Mouse (Mus musculus) embryonic fibroblast, embryonic 13.5 days (primary cell): ENCODE measurements around the gene Nr1h4. TPM values are rescaled to one million over a fixed set of nuclear protein-coding genes. Genes with fewer than 3 reads are reported as not detected.

Source experiments
- H3K27ac ChIP-seq: 2 replicates; pipeline ENCODE4 v1.5.1; 2012; ENCODE audit warnings: low read length, control low read depth, inconsistent platforms; ENCODE audit not compliant: insufficient read depth
- H3K4me1 ChIP-seq: 2 replicates; pipeline ENCODE4 v1.6.1; 2011; ENCODE audit warnings: low read length; ENCODE audit not compliant: control insufficient read depth, insufficient read depth
- H3K4me3 ChIP-seq: 2 replicates; pipeline ENCODE4 v1.5.1; 2011; ENCODE audit warnings: mild to moderate bottlenecking, control low read depth, low read length; ENCODE audit not compliant: insufficient read depth
- CTCF ChIP-seq: IDR thresholded peaks from 2 replicates; pipeline ENCODE4 v1.5.1; 2011; ENCODE audit warnings: mild to moderate bottlenecking, control low read depth, low read length, moderate library complexity, borderline replicate concordance; ENCODE audit not compliant: insufficient read depth
- POLR2A ChIP-seq: IDR thresholded peaks from 2 replicates; pipeline ENCODE4 v1.6.1; 2011; ENCODE audit warnings: low read depth, mild to moderate bottlenecking, control low read depth, low read length, moderate library complexity
- polyA plus RNA-seq: library from polyadenylated mRNA; stranded (reverse); fragments of >200 nt; gene quantifications from 2 replicates; pipeline ENCODE4 v1.2.4, GENCODE M21; 2011; ENCODE audit warnings: low read depth; ENCODE audit not compliant: missing spikeins, insufficient read length

Nr1h4 gene
- polyA plus RNA-seq, 1 experiment, result not detected

DNA sequence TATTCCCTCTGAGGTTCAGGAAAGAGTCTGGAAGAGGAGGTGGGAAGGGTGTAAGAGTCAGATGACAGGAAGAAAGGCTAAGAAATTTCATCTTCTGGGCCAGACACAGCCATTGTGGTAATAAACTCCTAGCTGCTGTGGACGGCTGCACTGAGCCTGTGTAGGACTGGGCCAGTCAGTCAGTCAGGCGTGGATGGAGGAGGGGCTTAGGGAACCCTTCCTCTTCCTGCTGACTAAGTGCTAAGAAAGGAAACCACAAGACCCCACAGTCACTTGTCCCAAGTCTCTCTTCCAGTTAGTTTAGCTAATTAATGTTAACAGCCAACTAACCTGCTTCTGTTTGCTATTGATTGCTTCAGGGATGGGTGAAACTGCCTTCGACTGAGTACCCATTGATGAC lies 117.9 kb downstream of the Nr1h4 start:
- Histone ChIP-seq H3K27ac (no peak overlapping the region), H3K4me3 (no peak overlapping the region), H3K4me1 (no peaks in the 10 kb centered on the region)
- TF ChIP-seq CTCF (no peak), POLR2A (no peak)

DNA sequence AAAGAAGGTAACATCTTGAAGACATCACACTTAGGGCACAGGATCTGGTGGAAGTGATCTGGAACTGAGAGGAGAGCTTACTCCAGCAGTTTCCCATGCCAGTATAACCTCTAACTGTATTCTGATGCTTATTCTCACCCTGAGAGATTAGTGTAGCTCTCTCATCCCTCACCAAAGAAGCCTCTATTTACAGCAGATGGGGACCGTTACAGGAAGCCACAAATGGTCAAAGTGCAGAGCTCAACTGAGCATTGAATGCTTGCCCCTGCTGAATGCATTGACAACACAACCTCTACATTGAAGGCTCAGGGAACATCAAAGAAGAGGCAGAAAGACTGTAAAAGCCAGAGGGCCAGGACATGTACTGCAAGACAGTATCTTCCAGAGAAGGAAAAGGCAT lies 125.8 kb downstream of the Nr1h4 start:
- Histone ChIP-seq H3K27ac (no peak overlapping the region), H3K4me1 (no peaks in the 10 kb centered on the region), H3K4me3 (no peak overlapping the region)
- no peak for TF ChIP-seq CTCF
- no peak for TF ChIP-seq POLR2A

DNA sequence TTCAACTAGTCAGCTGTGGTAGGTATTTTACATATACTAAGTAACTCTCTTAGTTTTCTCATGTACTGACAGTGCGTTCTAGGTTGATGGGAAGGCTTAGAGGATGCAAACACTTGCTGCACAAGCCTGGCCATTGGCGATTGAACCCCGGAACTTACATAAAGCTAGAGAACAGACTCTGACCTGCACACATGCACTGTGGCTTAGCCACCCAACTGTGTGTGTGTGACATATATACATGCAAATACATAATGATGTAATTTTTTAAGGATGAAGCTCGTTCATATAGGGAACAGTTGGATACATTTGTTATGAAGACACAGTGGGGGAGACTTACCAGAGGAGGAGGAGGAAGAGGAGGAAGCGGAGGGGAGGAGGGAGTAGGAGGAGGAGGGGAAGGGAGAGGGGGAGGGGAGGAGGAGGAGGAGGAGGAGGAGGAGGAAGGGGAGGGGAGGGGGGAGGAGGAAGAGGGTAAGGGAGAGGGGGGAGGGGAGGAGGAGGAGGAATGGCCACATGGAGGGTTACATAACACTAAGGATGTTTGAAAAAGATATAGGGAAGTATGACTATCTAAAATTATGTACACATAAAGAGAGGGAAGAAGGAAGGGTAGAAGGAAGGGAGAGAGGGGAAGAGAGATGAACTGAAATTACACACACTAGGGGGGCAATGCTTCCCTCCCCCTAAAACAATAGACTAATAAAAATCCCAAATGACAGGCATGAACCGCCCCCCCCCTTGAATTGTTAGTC lies 126.5 kb downstream of the Nr1h4 start:
- Histone ChIP-seq H3K4me3 (no peak overlapping the region), H3K27ac (no peak overlapping the region), H3K4me1 (no peaks in the 10 kb centered on the region)
- TF ChIP-seq CTCF (no peak), POLR2A (no peak)

DNA sequence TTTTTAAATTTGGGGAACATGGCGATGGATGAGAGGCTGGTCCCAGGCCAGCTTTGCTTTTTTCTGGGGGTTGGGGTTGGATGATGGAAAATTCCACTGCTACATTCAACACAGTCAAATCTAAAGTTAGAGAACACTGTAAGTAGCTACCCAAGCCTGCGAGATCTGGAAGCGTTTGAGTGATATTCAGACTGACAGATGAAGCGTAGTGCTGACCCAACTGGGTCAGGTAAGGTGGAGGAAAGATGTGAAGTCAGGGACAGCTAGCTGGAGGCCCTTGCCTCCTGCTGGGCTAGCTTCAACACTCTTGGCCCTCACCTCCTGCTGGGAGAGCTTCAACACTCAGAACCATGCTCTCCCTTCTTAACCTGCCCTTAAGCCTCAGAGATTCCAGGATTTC lies 128.4 kb downstream of the Nr1h4 start:
- Histone ChIP-seq H3K4me1 (no peaks in the 10 kb centered on the region), H3K4me3 (no peak overlapping the region), H3K27ac (no peak overlapping the region)
- TF ChIP-seq CTCF (no peak), POLR2A (no peak)

Other genes starting within 250 kb of the Nr1h4 start
- 0.67 TPM in 1 of 2 replicates, not detected in the other for gene Ano4, start 188.8 kb downstream of the Nr1h4 start, polyA plus RNA-seq
- gene Gas2l3, start 89.6 kb downstream of the Nr1h4 start, polyA plus RNA-seq, result 11.9 and 12.1 TPM in 2 replicates
- gene Slc17a8, start 87.7 kb upstream of the Nr1h4 start, polyA plus RNA-seq, result 0.12 TPM in 1 of 2 replicates, not detected in the other
- 36.4 and 41.9 TPM in 2 replicates for gene Scyl2, start 152.7 kb upstream of the Nr1h4 start, polyA plus RNA-seq
- 12.5 and 13.4 TPM in 2 replicates for gene Actr6, start 198.7 kb upstream of the Nr1h4 start, polyA plus RNA-seq
- gene Uhrf1bp1l, start 211.4 kb upstream of the Nr1h4 start, polyA plus RNA-seq, result 58.4 and 76.4 TPM in 2 replicates